29 mouse cellular contexts compared by ENCODE assay signal in the genomic region with DNA sequence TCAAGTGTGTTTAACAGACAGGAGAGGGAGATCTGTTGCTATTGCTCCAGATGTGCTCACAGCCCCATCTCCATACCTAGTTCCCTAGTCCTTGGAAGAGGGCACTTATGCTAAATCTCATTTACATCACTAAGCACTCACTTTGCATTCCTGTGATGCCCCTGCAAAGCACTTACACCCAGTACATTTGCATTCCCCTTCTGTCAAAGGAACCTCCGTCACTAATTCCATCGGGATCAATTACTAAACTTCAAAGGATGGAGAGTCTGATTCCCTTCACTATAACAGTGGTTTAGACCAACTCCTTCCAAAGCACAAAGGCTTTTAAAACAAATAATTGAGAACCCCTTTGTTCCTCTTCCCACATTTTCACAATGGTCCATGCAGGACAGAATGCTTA. TPM values are rescaled to one million over a fixed set of nuclear protein-coding genes. Genes with fewer than 3 reads are reported as not detected.
DNase-seq lines count a peak whose midpoint lies in the region; ATAC-seq and TF ChIP-seq lines count a peak whose summit lies in the region.
"Had no signal": no experiment of that assay in that cellular context is flagged by ENCODE, and none has a peak within 500 bp of the region (broad histone marks: within the 10 kb centered on the region; RNA-seq: fewer than 3 reads in every experiment).

No protein-coding gene starts in this region.

- no peak overlapping the region for H3K9ac ChIP-seq in forebrain, embryonic 13.5 days
- H3K9ac ChIP-seq in forebrain, postnatal 0 days, result no peak overlapping the region
- H3K9ac ChIP-seq in neural tube, embryonic 12.5 days, result no peak overlapping the region
- no peak overlapping the region for H3K9ac ChIP-seq in neural tube, embryonic 15.5 days (replicated peaks)
- H3K9ac ChIP-seq in midbrain, embryonic 13.5 days (replicated peaks), result no peak overlapping the region
- H3K9ac ChIP-seq: embryonic facial prominence, embryonic 12.5 days; heart, embryonic 15.5 days; hindbrain, embryonic 12.5 days; limb, embryonic 15.5 days; liver, embryonic 14.5 days had no signal

- H3K4me1 ChIP-seq in forebrain, embryonic 13.5 days, result peaks cover 11% of the 10 kb centered on the region; the same call in 1 of the 2 replicates
- no peaks in the 10 kb centered on the region for H3K4me1 ChIP-seq in forebrain, postnatal 0 days (ENCODE audit: insufficient read depth)
- no peaks in the 10 kb centered on the region for H3K4me1 ChIP-seq in neural tube, embryonic 12.5 days
- no peaks in the 10 kb centered on the region for H3K4me1 ChIP-seq in neural tube, embryonic 15.5 days
- peaks cover 9% of the 10 kb centered on the region; the same call in 1 of the 2 replicates for H3K4me1 ChIP-seq in midbrain, embryonic 13.5 days (replicated peaks)
- H3K4me1 ChIP-seq: embryonic facial prominence, embryonic 12.5 days; heart, embryonic 15.5 days; limb, embryonic 10.5 days; limb, embryonic 15.5 days had no signal

- H3K36me3 ChIP-seq in forebrain, embryonic 13.5 days (ENCODE audit: poor library complexity, severe bottlenecking), result no peaks in the 10 kb centered on the region
- no peaks in the 10 kb centered on the region for H3K36me3 ChIP-seq in forebrain, postnatal 0 days (ENCODE audit: insufficient read depth)
- H3K36me3 ChIP-seq in neural tube, embryonic 12.5 days, result no peaks in the 10 kb centered on the region
- no peaks in the 10 kb centered on the region for H3K36me3 ChIP-seq in neural tube, embryonic 15.5 days
- H3K36me3 ChIP-seq in midbrain, embryonic 13.5 days, result no peaks in the 10 kb centered on the region
- H3K36me3 ChIP-seq: embryonic facial prominence, embryonic 12.5 days; heart, embryonic 10.5 days; heart, embryonic 15.5 days; hindbrain, embryonic 12.5 days; limb, embryonic 10.5 days; limb, embryonic 15.5 days had no signal

- H3K27me3 ChIP-seq in forebrain, embryonic 13.5 days, result no peaks in the 10 kb centered on the region
- no peaks in the 10 kb centered on the region for H3K27me3 ChIP-seq in forebrain, postnatal 0 days (ENCODE audit: insufficient read depth, low read length)
- H3K27me3 ChIP-seq in neural tube, embryonic 12.5 days (replicated peaks), result no peaks in the 10 kb centered on the region
- H3K27me3 ChIP-seq in neural tube, embryonic 15.5 days (replicated peaks), result no peaks in the 10 kb centered on the region
- H3K27me3 ChIP-seq in midbrain, embryonic 13.5 days, result no peaks in the 10 kb centered on the region
- H3K27me3 ChIP-seq: embryonic facial prominence, embryonic 12.5 days; heart, embryonic 15.5 days; hindbrain, embryonic 12.5 days; limb, embryonic 15.5 days had no signal

- no peak for TF ChIP-seq CTCF in forebrain, postnatal 0 days (IDR thresholded peaks at IDR 0.05; ENCODE audit: low read depth)

- WGBS in forebrain, embryonic 13.5 days, result 3% methylated on average over 2 of the region's 2 CpGs
- 7% methylated on average over 2 of the region's 2 CpGs for WGBS in forebrain, postnatal 0 days
- 8% methylated on average over 2 of the region's 2 CpGs for WGBS in neural tube, embryonic 12.5 days
- 8% methylated on average over 2 of the region's 2 CpGs for WGBS in neural tube, embryonic 15.5 days
- WGBS in midbrain, embryonic 13.5 days, result 1% methylated on average over 2 of the region's 2 CpGs

- peak; percentile 65; the same call in 1 of the 2 replicates for ATAC-seq in forebrain, embryonic 13.5 days
- no peak for ATAC-seq in forebrain, postnatal 0 days
- 0 out of 2 replicates have a peak, but pooled peaks have one; percentile 31 for ATAC-seq in neural tube, embryonic 12.5 days (ENCODE audit: low FRiP score, low read depth)
- no peak for ATAC-seq in neural tube, embryonic 15.5 days (ENCODE audit: low FRiP score)
- ATAC-seq in midbrain, embryonic 13.5 days, result peak; percentile 85
- ATAC-seq: intestine, embryonic 16.5 days had no signal

- no peak overlapping the region for H3K4me3 ChIP-seq in forebrain, embryonic 13.5 days
- H3K4me3 ChIP-seq in forebrain, postnatal 0 days (ENCODE audit: low read depth, low read length), result no peak overlapping the region
- no peak overlapping the region for H3K4me3 ChIP-seq in neural tube, embryonic 12.5 days
- H3K4me3 ChIP-seq in neural tube, embryonic 15.5 days (replicated peaks), result no peak overlapping the region
- no peak overlapping the region for H3K4me3 ChIP-seq in midbrain, embryonic 13.5 days (replicated peaks)
- H3K4me3 ChIP-seq: embryonic facial prominence, embryonic 12.5 days; heart, embryonic 10.5 days; heart, embryonic 15.5 days; hindbrain, embryonic 12.5 days; limb, embryonic 10.5 days; limb, embryonic 15.5 days had no signal

- H3K27ac ChIP-seq in forebrain, embryonic 13.5 days, result no peak overlapping the region
- no peak overlapping the region for H3K27ac ChIP-seq in forebrain, postnatal 0 days (ENCODE audit: low read depth, low read length)
- H3K27ac ChIP-seq in neural tube, embryonic 12.5 days, result no peak overlapping the region
- H3K27ac ChIP-seq in neural tube, embryonic 15.5 days (replicated peaks), result no peak overlapping the region
- no peak overlapping the region for H3K27ac ChIP-seq in midbrain, embryonic 13.5 days
- H3K27ac ChIP-seq: embryonic facial prominence, embryonic 12.5 days; heart, embryonic 10.5 days; heart, embryonic 15.5 days; hindbrain, embryonic 12.5 days; kidney, postnatal 0 days; limb, embryonic 10.5 days; limb, embryonic 15.5 days; liver, embryonic 14.5 days; macrophage had no signal

- DNase-seq in forebrain, postnatal 0 days, result no peak
- DNase-seq in layer of hippocampus, postnatal 25 days (ENCODE audit: extremely low spot score in 1 of 2, low spot score in 1 of 2), result no peak
- no peak for DNase-seq in heart, adult 11 months
- DNase-seq: adrenal gland, postnatal 10 days; cerebellum, adult 11 months; cerebellum, adult 9-10 months; cerebellum, postnatal 36 days; embryo, embryonic 11 days; gastrocnemius, postnatal 10 days; kidney, adult 8-10 months; kidney, postnatal 4 days; lung, adult 2 months; lung, postnatal 10 days; thymus, adult 2 months; thymus, postnatal 36 days had no signal

- H3K9me3 ChIP-seq in forebrain, embryonic 13.5 days (replicated peaks), result no peaks in the 10 kb centered on the region
- no peaks in the 10 kb centered on the region for H3K9me3 ChIP-seq in forebrain, postnatal 0 days (ENCODE audit: low read length)
- no peaks in the 10 kb centered on the region for H3K9me3 ChIP-seq in neural tube, embryonic 12.5 days
- H3K9me3 ChIP-seq in neural tube, embryonic 15.5 days (replicated peaks), result no peaks in the 10 kb centered on the region
- no peaks in the 10 kb centered on the region for H3K9me3 ChIP-seq in midbrain, embryonic 13.5 days
- H3K9me3 ChIP-seq: embryonic facial prominence, embryonic 12.5 days; heart, embryonic 10.5 days; heart, embryonic 15.5 days; hindbrain, embryonic 12.5 days; limb, embryonic 10.5 days; limb, embryonic 15.5 days had no signal

- no peak overlapping the region for H3K4me2 ChIP-seq in forebrain, embryonic 13.5 days
- H3K4me2 ChIP-seq in forebrain, postnatal 0 days (ENCODE audit: low read depth), result no peak overlapping the region
- no peak overlapping the region for H3K4me2 ChIP-seq in neural tube, embryonic 12.5 days (replicated peaks)
- H3K4me2 ChIP-seq in neural tube, embryonic 15.5 days, result no peak overlapping the region
- no peak overlapping the region for H3K4me2 ChIP-seq in midbrain, embryonic 13.5 days (replicated peaks)
- H3K4me2 ChIP-seq: embryonic facial prominence, embryonic 12.5 days; heart, embryonic 15.5 days; hindbrain, embryonic 12.5 days; limb, embryonic 15.5 days had no signal

RNA-seq across cellular contexts. Expression of a gene that starts 7.9 kb away (rescaled TPM):
- polyA plus RNA-seq in forebrain, embryonic 13.5 days (2015; fragmentation: Nextera tagmentation; extraction: Ambion mirVana), result 2.2 and 2.8 TPM in 2 replicates
- total RNA-seq in forebrain, postnatal 0 days (2014; rRNA removed), result 5.3 and 6.7 TPM in 2 replicates
- polyA plus RNA-seq in forebrain, postnatal 0 days (2015; fragmentation: Nextera tagmentation; extraction: Ambion mirVana), result 3.3 and 4.8 TPM in 2 replicates
- polyA plus RNA-seq in neural tube, embryonic 12.5 days (2016; fragmentation: Nextera tagmentation; extraction: Ambion mirVana), result 6.4 and 8.6 TPM in 2 replicates
- polyA plus RNA-seq in neural tube, embryonic 15.5 days (2015; fragmentation: Nextera tagmentation; extraction: Ambion mirVana), result 9.2 and 10.5 TPM in 2 replicates
- polyA plus RNA-seq in midbrain, embryonic 13.5 days (2015; fragmentation: Nextera tagmentation; extraction: Ambion mirVana), result 5.6 and 6.1 TPM in 2 replicates
- total RNA-seq in layer of hippocampus, postnatal 25 days (2021), result 10 to 100 TPM; 12.3 to 18.0 TPM

Comparison
In these comparisons a context has a peak if more than half of its experiments do, and no peak if none do; other contexts are left out.
1. ATAC-seq: peak in forebrain, embryonic 13.5 days (single experiment), neural tube, embryonic 12.5 days (single experiment) and midbrain, embryonic 13.5 days (single experiment); none in forebrain, postnatal 0 days (single experiment) and neural tube, embryonic 15.5 days (single experiment).